Comparison of ENCODE assay signal across 24 mouse cellular contexts in the genomic region with DNA sequence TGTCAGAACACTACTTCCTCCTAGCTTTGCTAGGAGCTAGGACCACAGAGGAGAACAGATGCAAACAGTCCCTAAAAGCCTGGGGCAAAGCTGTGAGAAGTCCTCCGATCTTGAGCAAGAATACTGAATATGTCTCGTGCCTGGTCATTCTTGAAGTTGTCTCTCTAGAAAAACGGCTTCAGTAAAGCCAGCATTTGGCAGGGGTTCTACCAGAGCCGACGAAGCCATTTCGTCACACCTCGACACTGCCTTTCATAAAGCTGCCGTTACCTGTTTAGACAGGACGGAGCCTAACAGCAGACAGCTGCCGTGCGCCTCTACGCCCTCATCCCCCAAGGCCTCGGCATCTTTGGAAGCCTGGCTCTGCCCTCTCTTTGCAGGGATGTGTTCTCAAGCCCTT.
"Had no signal": no experiment of that assay in that cellular context is flagged by ENCODE, and none has a peak within 500 bp of the region (broad histone marks: within the 10 kb centered on the region; RNA-seq: fewer than 3 reads in every experiment).

No protein-coding gene starts in this region.

- H3K27ac ChIP-seq: heart, embryonic 10.5 days; hindbrain, embryonic 10.5 days; hindbrain, embryonic 12.5 days; hindbrain, embryonic 14.5 days; intestine, embryonic 15.5 days; layer of hippocampus, adult 2 months; left cerebral cortex, adult 2 months; limb, embryonic 10.5 days; limb, embryonic 12.5 days; liver, embryonic 14.5 days had no signal

- H3K4me3 ChIP-seq: heart, embryonic 10.5 days; heart, embryonic 12.5 days; hindbrain, embryonic 10.5 days; hindbrain, embryonic 12.5 days; intestine, embryonic 15.5 days; layer of hippocampus, adult 2 months; left cerebral cortex, adult 2 months; limb, embryonic 10.5 days; limb, embryonic 12.5 days had no signal

- H3K4me1 ChIP-seq: heart, embryonic 10.5 days; heart, embryonic 12.5 days; hindbrain, embryonic 10.5 days; hindbrain, embryonic 12.5 days; intestine, embryonic 15.5 days; limb, embryonic 10.5 days; limb, embryonic 12.5 days had no signal

- H3K27me3 ChIP-seq: heart, embryonic 12.5 days; hindbrain, embryonic 12.5 days; intestine, embryonic 15.5 days; limb, embryonic 12.5 days had no signal

- ATAC-seq: inflammation-experienced regulatory T-cells, adult 6 months; intestine, embryonic 15.5 days; intestine, postnatal 0 days had no signal

- H3K9me3 ChIP-seq: heart, embryonic 10.5 days; heart, embryonic 12.5 days; hindbrain, embryonic 10.5 days; hindbrain, embryonic 12.5 days; intestine, embryonic 15.5 days; limb, embryonic 10.5 days; limb, embryonic 12.5 days had no signal

- H3K9ac ChIP-seq: heart, embryonic 12.5 days; hindbrain, embryonic 12.5 days; hindbrain, embryonic 14.5 days; intestine, embryonic 15.5 days; limb, embryonic 12.5 days; liver, embryonic 14.5 days had no signal

- H3K4me2 ChIP-seq: heart, embryonic 12.5 days; hindbrain, embryonic 12.5 days; hindbrain, embryonic 14.5 days; intestine, embryonic 15.5 days; limb, embryonic 12.5 days had no signal

- DNase-seq: gastrocnemius, postnatal 14 days; gastrocnemius, postnatal 36 days; heart, adult 18-20 months; heart, postnatal 10 days; heart, postnatal 4 days; kidney, adult 18-20 months; kidney, adult 8-10 months; kidney, postnatal 10 days; kidney, postnatal 25 days; kidney, postnatal 4 days; liver had no signal
